Mouse (Mus musculus): ENCODE results near the gene Stat2. TPM values are rescaled to one million over a fixed set of nuclear protein-coding genes. Genes with fewer than 3 reads are reported as not detected.

Stat2 gene
- polyA plus RNA-seq (2012; rRNA removed) (20.5 and 22.1 TPM in 2 replicates), polyA plus RNA-seq (2014; fragmentation: Nextera tagmentation; extraction: Ambion mirVana) (12.9 and 13.2 TPM in 2 replicates)

DNA sequence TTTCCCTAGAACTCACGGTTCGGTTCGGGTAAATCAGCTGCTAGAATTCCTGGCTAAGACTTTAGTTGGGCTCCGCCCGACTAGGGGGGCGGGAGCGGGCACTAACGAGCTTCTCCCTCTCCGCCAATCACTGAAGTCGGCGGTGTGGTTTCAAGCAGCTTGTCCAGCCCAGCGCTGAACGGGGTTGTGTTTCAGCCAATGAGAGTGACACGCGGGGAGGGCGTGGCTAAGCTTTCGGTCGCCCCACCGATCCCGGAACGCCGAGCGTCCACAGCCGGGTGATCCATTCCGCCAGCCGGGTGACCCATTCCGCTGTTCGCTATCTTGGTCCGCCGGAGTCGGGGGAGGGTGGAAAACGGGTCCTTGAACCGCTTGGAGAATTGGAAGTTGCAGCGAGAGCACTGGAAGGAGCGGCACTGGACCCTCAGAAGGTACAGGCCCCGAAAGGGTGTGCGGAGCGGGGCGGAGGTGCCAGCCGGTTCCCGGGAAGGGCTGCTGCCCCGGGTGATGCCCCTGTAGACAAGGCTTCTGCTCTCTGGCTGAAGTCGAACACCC lies at the start of gene Stat2:
Gene Stat2 (plus strand): TSS at position 273 of the 555 bp plus-strand sequence.
- no peaks in the 10 kb centered on the region for H3K9me3 ChIP-seq (ENCODE audit: control insufficient read depth, low read length)
- no peaks in the 10 kb centered on the region for H3K36me3 ChIP-seq (ENCODE audit: control insufficient read depth, insufficient read depth, low read length)
- peak within 1 kb of the TSS; percentile 77 for H3K4me2 ChIP-seq (replicated peaks; ENCODE audit: low read depth, low read length, severe bottlenecking)
- peak; percentile 100 for ATAC-seq (ENCODE audit: low FRiP score, low read depth)
- peak; percentile 98 for DNase-seq (ENCODE audit: low spot score)
- 0 out of 2 replicates have a peak, but pooled peaks have one; percentile 38 for TF ChIP-seq POLR2A (IDR thresholded peaks at IDR 0.05; ENCODE audit: borderline replicate concordance, extremely low read depth, insufficient read depth, insufficient read length)
- H3K27ac ChIP-seq (replicated peaks; ENCODE audit: low read depth, low read length) = peak within 1 kb of the TSS; percentile 43; the same call in 1 of the 2 replicates
- H3K9ac ChIP-seq (ENCODE audit: low read depth, low read length, severe bottlenecking) = peak within 1 kb of the TSS; percentile 68
- peak within 1 kb of the TSS; percentile 79 for H3K4me3 ChIP-seq (replicated peaks; ENCODE audit: low read length)
- no peaks in the 10 kb centered on the region for H3K27me3 ChIP-seq (ENCODE audit: control insufficient read depth, insufficient read depth, low read length)
- H3K4me1 ChIP-seq (ENCODE audit: control insufficient read depth, insufficient read depth, low read length) = peaks cover 2% of the 10 kb centered on the region; the same call in 1 of the 2 replicates
- WGBS = under 1% methylated on average over 41 of the region's 43 CpGs

DNA sequence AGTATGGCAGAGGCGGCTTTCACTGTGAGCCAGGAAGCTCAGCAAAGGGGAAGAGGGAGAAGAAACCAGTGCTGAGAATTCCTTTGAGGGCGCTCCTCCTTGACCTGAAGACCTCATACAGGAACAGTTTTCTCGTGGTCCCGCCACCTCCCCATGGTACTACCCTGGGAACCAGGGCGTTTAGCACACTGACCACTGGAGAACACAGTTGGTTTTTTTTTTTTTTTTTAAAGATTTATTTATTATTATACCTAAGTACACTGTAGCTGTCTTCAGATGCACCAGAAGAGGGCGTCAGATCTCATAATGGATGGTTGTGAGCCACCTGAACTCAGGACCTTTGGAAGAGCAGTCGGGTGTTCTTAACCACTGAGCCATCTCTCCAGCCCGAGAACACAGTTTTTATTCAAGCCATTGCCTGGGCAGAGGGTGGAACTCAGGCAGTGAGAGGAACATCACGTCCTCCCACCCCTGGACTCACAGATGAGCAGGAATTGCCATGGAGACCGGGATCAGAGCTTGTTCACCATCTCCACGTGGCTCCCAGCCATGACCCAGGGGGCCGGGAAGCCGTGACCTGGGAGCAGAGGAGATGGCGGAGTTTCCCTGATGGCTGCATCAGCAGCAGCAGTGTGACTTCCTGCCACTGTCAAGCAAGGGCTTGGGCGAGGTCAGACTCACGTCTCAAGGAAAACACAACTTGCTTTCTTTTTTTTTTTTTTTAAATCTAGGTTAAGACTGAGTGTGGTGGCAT lies 48.6 kb upstream of the Stat2 start:
- Histone ChIP-seq H3K9ac (ENCODE audit: low read depth, low read length, severe bottlenecking) (no peak overlapping the region), H3K36me3 (ENCODE audit: control insufficient read depth, insufficient read depth, low read length) (no peaks in the 10 kb centered on the region), H3K4me3 (replicated peaks; ENCODE audit: low read length) (no peak overlapping the region), H3K27ac (replicated peaks; ENCODE audit: low read depth, low read length) (no peak overlapping the region), H3K27me3 (ENCODE audit: control insufficient read depth, insufficient read depth, low read length) (no peaks in the 10 kb centered on the region), H3K4me1 (ENCODE audit: control insufficient read depth, insufficient read depth, low read length) (peaks cover 11% of the 10 kb centered on the region), H3K4me2 (replicated peaks; ENCODE audit: low read depth, low read length, severe bottlenecking) (no peak overlapping the region), H3K9me3 (ENCODE audit: control insufficient read depth, low read length) (no peaks in the 10 kb centered on the region)
- DNase-seq (ENCODE audit: low spot score) (no peak), ATAC-seq (ENCODE audit: low FRiP score, low read depth) (no peak)
- no peak for TF ChIP-seq POLR2A (IDR thresholded peaks at IDR 0.05; ENCODE audit: borderline replicate concordance, extremely low read depth, insufficient read depth, insufficient read length)
- WGBS = 59% methylated on average over 16 of the region's 16 CpGs

- Histone ChIP-seq H3K4me3 (replicated peaks; ENCODE audit: low read length) (no peak overlapping the region), H3K4me1 (ENCODE audit: control insufficient read depth, insufficient read depth, low read length) (peaks cover 16% of the 10 kb centered on the region), H3K9me3 (ENCODE audit: control insufficient read depth, low read length) (no peaks in the 10 kb centered on the region), H3K27ac (replicated peaks; ENCODE audit: low read depth, low read length) (peak overlapping the region; percentile 35; the same call in 1 of the 2 replicates), H3K9ac (ENCODE audit: low read depth, low read length, severe bottlenecking) (peak overlapping the region; percentile 26; the same call in 1 of the 2 replicates), H3K4me2 (replicated peaks; ENCODE audit: low read depth, low read length, severe bottlenecking) (no peak overlapping the region), H3K27me3 (ENCODE audit: control insufficient read depth, insufficient read depth, low read length) (no peaks in the 10 kb centered on the region), H3K36me3 (ENCODE audit: control insufficient read depth, insufficient read depth, low read length) (no peaks in the 10 kb centered on the region)
- DNase-seq (ENCODE audit: low spot score) = no peak
- WGBS = 33% methylated on average over 5 of the region's 5 CpGs
- no peak for TF ChIP-seq POLR2A (IDR thresholded peaks at IDR 0.05; ENCODE audit: borderline replicate concordance, extremely low read depth, insufficient read depth, insufficient read length)
- peak; percentile 67; the same call in 1 of the 2 replicates for ATAC-seq (ENCODE audit: low FRiP score, low read depth)
These were observed 45.3 kb upstream of the Stat2 start for GRCm38 (mm10) chr10:128225064-128225463.

- Histone ChIP-seq H3K9me3 (ENCODE audit: control insufficient read depth, low read length) (no peaks in the 10 kb centered on the region), H3K4me3 (replicated peaks; ENCODE audit: low read length) (no peak within 1 kb of the TSS), H3K27me3 (ENCODE audit: control insufficient read depth, insufficient read depth, low read length) (no peaks in the 10 kb centered on the region), H3K4me1 (ENCODE audit: control insufficient read depth, insufficient read depth, low read length) (peaks cover 16% of the 10 kb centered on the region), H3K9ac (ENCODE audit: low read depth, low read length, severe bottlenecking) (peak within 1 kb of the TSS; percentile 26; the same call in 1 of the 2 replicates), H3K4me2 (replicated peaks; ENCODE audit: low read depth, low read length, severe bottlenecking) (no peak within 1 kb of the TSS), H3K27ac (replicated peaks; ENCODE audit: low read depth, low read length) (peak within 1 kb of the TSS; percentile 68), H3K36me3 (ENCODE audit: control insufficient read depth, insufficient read depth, low read length) (no peaks in the 10 kb centered on the region)
- DNase-seq (ENCODE audit: low spot score) (no peak), ATAC-seq (ENCODE audit: low FRiP score, low read depth) (peak; percentile 13; the same call in 1 of the 2 replicates)
- 49% methylated on average over 4 of the region's 4 CpGs for WGBS
- TF ChIP-seq POLR2A (IDR thresholded peaks at IDR 0.05; ENCODE audit: borderline replicate concordance, extremely low read depth, insufficient read depth, insufficient read length) = no peak
These were observed 44.8 kb upstream of the Stat2 start, which contains the start of gene Mip for GRCm38 (mm10) chr10:128225538-128225937. Gene Mip (plus strand): TSS chr10:128225838.

DNA sequence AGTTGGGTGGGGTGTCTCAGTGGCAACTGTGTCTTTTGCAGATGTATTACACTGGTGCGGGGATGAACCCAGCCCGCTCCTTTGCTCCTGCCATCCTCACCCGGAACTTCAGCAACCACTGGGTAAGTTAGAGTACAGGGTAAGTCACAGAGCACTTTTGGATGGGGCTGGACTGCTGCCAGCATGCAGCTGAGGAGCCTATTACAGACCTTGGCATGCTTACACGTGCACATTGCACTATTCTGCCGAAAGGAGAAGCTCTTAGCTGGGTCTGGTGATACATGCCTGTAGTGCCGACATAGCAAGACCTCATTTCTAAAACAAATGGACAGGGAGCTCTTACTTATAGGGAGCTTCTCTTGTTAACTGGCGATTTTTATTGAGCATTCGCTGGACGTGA lies 42.8 kb upstream of the Stat2 start:
- TF ChIP-seq POLR2A (IDR thresholded peaks at IDR 0.05; ENCODE audit: borderline replicate concordance, extremely low read depth, insufficient read depth, insufficient read length) = no peak
- DNase-seq (ENCODE audit: low spot score) = no peak
- Histone ChIP-seq H3K27ac (replicated peaks; ENCODE audit: low read depth, low read length) (no peak overlapping the region), H3K9ac (ENCODE audit: low read depth, low read length, severe bottlenecking) (no peak overlapping the region), H3K4me3 (replicated peaks; ENCODE audit: low read length) (no peak overlapping the region), H3K4me2 (replicated peaks; ENCODE audit: low read depth, low read length, severe bottlenecking) (no peak overlapping the region), H3K9me3 (ENCODE audit: control insufficient read depth, low read length) (no peaks in the 10 kb centered on the region), H3K27me3 (ENCODE audit: control insufficient read depth, insufficient read depth, low read length) (no peaks in the 10 kb centered on the region), H3K4me1 (ENCODE audit: control insufficient read depth, insufficient read depth, low read length) (peaks cover 24% of the 10 kb centered on the region), H3K36me3 (ENCODE audit: control insufficient read depth, insufficient read depth, low read length) (no peaks in the 10 kb centered on the region)
- whole genome bisulfite sequencing = 70% methylated on average over 9 of the region's 9 CpGs
- ATAC-seq (ENCODE audit: low FRiP score, low read depth) = no peak
